Mouse (Mus musculus): ENCODE results near the gene C2cd6. TPM values are rescaled to one million over a fixed set of nuclear protein-coding genes. Genes with fewer than 3 reads are reported as not detected.
A peak's percentile ranks its signal among the peaks of the same experiment; 100 is the strongest.

C2cd6 gene
- polyA plus RNA-seq, 1 experiment: not detected

GRCm38 (mm10) chr1:59067976-59068375, 26.7 kb downstream of the C2cd6 start:
- Histone ChIP-seq H3K4me3 (ENCODE audit: insufficient read depth, low read length) (no peak overlapping the region), H3K4me1 (ENCODE audit: control insufficient read depth, insufficient read depth, low read length) (no peaks in the 10 kb centered on the region), H3K27ac (ENCODE audit: insufficient read depth, low read length) (no peak overlapping the region)
- TF ChIP-seq POLR2A (IDR thresholded peaks at IDR 0.05; ENCODE audit: extremely low read depth, insufficient read depth, low read length) (no peak), CTCF (IDR thresholded peaks at IDR 0.05; ENCODE audit: extremely low read depth, insufficient read depth, low read length) (peak; percentile 44; the same call in 1 of the 2 replicates)

- no peak overlapping the region for H3K27ac ChIP-seq (ENCODE audit: insufficient read depth, low read length)
- no peaks in the 10 kb centered on the region for H3K4me1 ChIP-seq (ENCODE audit: control insufficient read depth, insufficient read depth, low read length)
- TF ChIP-seq CTCF (IDR thresholded peaks at IDR 0.05; ENCODE audit: extremely low read depth, insufficient read depth, low read length): no peak
- no peak for TF ChIP-seq POLR2A (IDR thresholded peaks at IDR 0.05; ENCODE audit: extremely low read depth, insufficient read depth, low read length)
Measured at GRCm38 (mm10) chr1:59063697-59064096, 31.0 kb downstream of the C2cd6 start.

GRCm38 (mm10) chr1:59056955-59057354, 37.7 kb downstream of the C2cd6 start:
- no peak overlapping the region for H3K27ac ChIP-seq (ENCODE audit: insufficient read depth, low read length)
- TF ChIP-seq POLR2A (IDR thresholded peaks at IDR 0.05; ENCODE audit: extremely low read depth, insufficient read depth, low read length) (no peak), CTCF (IDR thresholded peaks at IDR 0.05; ENCODE audit: extremely low read depth, insufficient read depth, low read length) (no peak)
- H3K4me3 ChIP-seq (ENCODE audit: insufficient read depth, low read length): no peak overlapping the region
- no peaks in the 10 kb centered on the region for H3K4me1 ChIP-seq (ENCODE audit: control insufficient read depth, insufficient read depth, low read length)

More at GRCm38 (mm10) chr1:59063697-59064096, 31.0 kb downstream of the C2cd6 start:
- no peak overlapping the region for H3K4me3 ChIP-seq (ENCODE audit: insufficient read depth, low read length)

- no peak for TF ChIP-seq POLR2A (IDR thresholded peaks at IDR 0.05; ENCODE audit: extremely low read depth, insufficient read depth, low read length)
- TF ChIP-seq CTCF (IDR thresholded peaks at IDR 0.05; ENCODE audit: extremely low read depth, insufficient read depth, low read length): no peak
- H3K27ac ChIP-seq (ENCODE audit: insufficient read depth, low read length): no peak overlapping the region
- no peak overlapping the region for H3K4me3 ChIP-seq (ENCODE audit: insufficient read depth, low read length)
- no peaks in the 10 kb centered on the region for H3K4me1 ChIP-seq (ENCODE audit: control insufficient read depth, insufficient read depth, low read length)
Measured at GRCm38 (mm10) chr1:59051306-59051705, 43.4 kb downstream of the C2cd6 start.

- TF ChIP-seq CTCF (IDR thresholded peaks at IDR 0.05; ENCODE audit: extremely low read depth, insufficient read depth, low read length) (no peak), POLR2A (IDR thresholded peaks at IDR 0.05; ENCODE audit: extremely low read depth, insufficient read depth, low read length) (no peak)
- H3K27ac ChIP-seq (ENCODE audit: insufficient read depth, low read length): no peak overlapping the region
Measured at GRCm38 (mm10) chr1:59037723-59038122, 57.0 kb downstream of the C2cd6 start.

GRCm38 (mm10) chr1:59021556-59021955, 73.1 kb downstream of the C2cd6 start:
- TF ChIP-seq POLR2A (IDR thresholded peaks at IDR 0.05; ENCODE audit: extremely low read depth, insufficient read depth, low read length) (no peak), CTCF (IDR thresholded peaks at IDR 0.05; ENCODE audit: extremely low read depth, insufficient read depth, low read length) (no peak)
- no peaks in the 10 kb centered on the region for H3K4me1 ChIP-seq (ENCODE audit: control insufficient read depth, insufficient read depth, low read length)
- no peak overlapping the region for H3K4me3 ChIP-seq (ENCODE audit: insufficient read depth, low read length)
- no peak overlapping the region for H3K27ac ChIP-seq (ENCODE audit: insufficient read depth, low read length)

More at GRCm38 (mm10) chr1:59037723-59038122, 57.0 kb downstream of the C2cd6 start:
- H3K4me1 ChIP-seq (ENCODE audit: control insufficient read depth, insufficient read depth, low read length): no peaks in the 10 kb centered on the region
- H3K4me3 ChIP-seq (ENCODE audit: insufficient read depth, low read length): no peak overlapping the region

GRCm38 (mm10) chr1:59009250-59009649, 85.5 kb downstream of the C2cd6 start:
- no peaks in the 10 kb centered on the region for H3K4me1 ChIP-seq (ENCODE audit: control insufficient read depth, insufficient read depth, low read length)
- no peak overlapping the region for H3K4me3 ChIP-seq (ENCODE audit: insufficient read depth, low read length)
- TF ChIP-seq CTCF (IDR thresholded peaks at IDR 0.05; ENCODE audit: extremely low read depth, insufficient read depth, low read length): 0 out of 2 replicates have a peak, but pooled peaks have one; percentile 14
- TF ChIP-seq POLR2A (IDR thresholded peaks at IDR 0.05; ENCODE audit: extremely low read depth, insufficient read depth, low read length): no peak
- H3K27ac ChIP-seq (ENCODE audit: insufficient read depth, low read length): no peak overlapping the region

Other genes with a start within 250 kb of the C2cd6 start
- 73.1 and 81.2 TPM in 2 replicates for gene Trak2, start 121.5 kb downstream of the C2cd6 start, polyA plus RNA-seq (2012; rRNA removed)
- gene Stradb, start 121.4 kb downstream of the C2cd6 start, polyA plus RNA-seq (2012; rRNA removed): 40.2 and 40.5 TPM in 2 replicates
- 33.3 and 34.5 TPM in 2 replicates for gene Tmem237, start 25.5 kb upstream of the C2cd6 start, polyA plus RNA-seq (2012; rRNA removed)
- gene Mpp4, start 68.5 kb upstream of the C2cd6 start, polyA plus RNA-seq (2012; rRNA removed): 1.5 and 2.1 TPM in 2 replicates
- 14.4 and 15.0 TPM in 2 replicates for gene Als2, start 142.3 kb upstream of the C2cd6 start, polyA plus RNA-seq (2012; rRNA removed)
- gene Cdk15, start 162.0 kb upstream of the C2cd6 start, polyA plus RNA-seq (2012; rRNA removed): 0.33 and 0.47 TPM in 2 replicates